Mouse (Mus musculus) cerebellum, adult 2 months (tissue): ENCODE results near the gene Eps15l1.

Source experiments
- CTCF ChIP-seq: fragments of 200-500 bp; IDR thresholded peaks from 2 replicates; pipeline ENCODE4 v1.5.1; 2011; ENCODE audit warnings: low read depth, mild to moderate bottlenecking, control low read depth, low read length, moderate library complexity, borderline replicate concordance; ENCODE audit not compliant: insufficient read depth
- POLR2A ChIP-seq: fragments of 200-500 bp; IDR thresholded peaks from 2 replicates; pipeline ENCODE4 v1.6.1; 2011; ENCODE audit warnings: low read length, control low read depth, borderline replicate concordance; ENCODE audit not compliant: insufficient read depth

- TF ChIP-seq CTCF (no peak), POLR2A (no peak)
These were observed 38.9 kb downstream of the Eps15l1 start for GRCm38 (mm10) chr8:72382395-72382794.
